Mouse (Mus musculus) ovary, postnatal 36 days (tissue): Measurements from ENCODE around the gene Nr4a3.

Experiments
- DNase-seq: peaks from one replicate; pipeline ENCODE4 v3.0.0; 2022; ENCODE audit warnings: low spot score, mixed read lengths

The Nr4a3 gene

GRCm38 (mm10) chr4:48116191-48116590 lies 71.2 kb downstream of the Nr4a3 start:
- DNase-seq = peak; percentile 18

GRCm38 (mm10) chr4:48124416-48124772 lies 79.4 kb downstream of the Nr4a3 start:
- DNase-seq = no peak

DNA sequence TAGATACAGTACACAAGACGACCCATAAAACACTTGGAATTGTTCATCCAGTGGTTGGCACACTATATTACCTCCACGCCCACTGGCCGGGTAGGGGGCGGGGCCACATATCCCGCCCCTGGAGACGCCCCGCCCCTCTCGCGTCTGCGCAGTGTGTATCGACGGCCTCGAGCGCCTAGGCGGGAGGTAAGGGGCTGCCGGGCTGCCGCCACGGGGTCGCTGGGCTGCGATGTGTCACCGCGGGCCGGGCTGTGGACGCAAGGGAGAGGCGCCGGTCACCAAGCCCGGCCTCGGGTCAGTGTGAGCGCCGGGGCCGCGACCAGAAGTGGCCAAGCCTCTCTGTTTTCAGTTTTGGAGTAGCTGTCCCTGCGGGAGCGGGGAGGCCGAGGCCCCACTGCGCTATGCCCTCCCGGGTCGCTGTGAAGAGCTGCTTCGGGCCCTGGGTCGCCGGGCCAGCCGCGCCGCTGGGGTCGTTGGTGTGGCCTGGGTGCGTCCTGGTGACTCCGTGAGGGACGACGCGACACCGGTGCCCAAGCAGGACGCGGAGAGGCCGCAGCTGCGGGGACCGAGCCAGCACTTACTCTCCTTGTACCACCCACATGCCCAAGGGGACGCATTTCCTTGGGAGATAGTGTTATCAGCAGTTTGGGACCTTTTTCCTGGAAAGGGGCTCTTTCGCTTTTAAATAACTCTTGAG lies 80.0 kb downstream of the Nr4a3 start, which contains the start of gene Stx17:
Gene Stx17 (plus strand): TSS at position 143 of the 697 bp plus-strand sequence.
- DNase-seq = peak; percentile 87

DNA sequence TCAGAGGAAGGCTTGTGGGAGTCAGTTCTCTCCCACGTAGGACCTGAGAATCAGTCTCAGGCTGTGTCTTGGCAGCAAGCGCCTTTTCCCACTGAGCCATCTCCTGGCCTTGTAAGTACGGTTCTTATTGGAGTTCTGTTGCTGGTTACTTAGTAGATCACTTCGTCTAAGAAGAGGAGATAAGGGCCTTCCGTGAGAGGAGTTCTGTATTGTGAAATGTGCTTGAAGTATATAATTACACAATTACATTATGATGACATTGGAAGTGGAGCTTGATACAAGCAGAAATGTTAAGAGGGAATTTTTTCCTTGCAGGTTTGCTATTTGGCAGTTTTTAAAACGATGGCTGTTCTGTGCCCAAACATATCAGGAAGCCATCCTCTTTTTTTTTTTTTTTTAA lies 85.4 kb downstream of the Nr4a3 start:
- no peak for DNase-seq

- no peak for DNase-seq
Observed at GRCm38 (mm10) chr4:48131606-48132005, 86.7 kb downstream of the Nr4a3 start.

GRCm38 (mm10) chr4:48132721-48133120 lies 87.8 kb downstream of the Nr4a3 start:
- DNase-seq = no peak
